Mouse (Mus musculus) hindbrain, embryonic 10.5 days (tissue): ENCODE measurements around the gene Gon7. TPM values are rescaled to one million over a fixed set of nuclear protein-coding genes. Genes with fewer than 3 reads are reported as not detected.

ENCODE experiments used
- DNase-seq: peaks from one replicate; pipeline ENCODE4 v3.0.0-alpha.2; 2017; ENCODE audit warnings: low spot score
- H3K27ac ChIP-seq: fragments of 300-500 bp; sonication (generic); 2 replicates; pipeline ENCODE4 v1.5.1; 2016; ENCODE audit warnings: mild to moderate bottlenecking, moderate library complexity
- H3K27me3 ChIP-seq: fragments of 300-500 bp; sonication (generic); 2 replicates; pipeline ENCODE4 v1.6.1; 2016; ENCODE audit warnings: mild to moderate bottlenecking; ENCODE audit not compliant: poor library complexity, insufficient read depth, severe bottlenecking
- H3K36me3 ChIP-seq: fragments of 300-500 bp; sonication (generic); 2 replicates; pipeline ENCODE4 v1.6.1; 2016; ENCODE audit warnings: mild to moderate bottlenecking, moderate library complexity
- H3K4me1 ChIP-seq: fragments of 300-500 bp; sonication (generic); replicated peaks from 2 replicates; pipeline ENCODE4 v1.6.1; 2016; ENCODE audit warnings: mild to moderate bottlenecking
- H3K4me3 ChIP-seq: fragments of 300-500 bp; sonication (generic); 2 replicates; pipeline ENCODE4 v1.5.1; 2016; ENCODE audit warnings: mild to moderate bottlenecking, moderate library complexity
- H3K9me3 ChIP-seq: fragments of 300-500 bp; sonication (generic); 2 replicates; pipeline ENCODE4 v1.6.1; 2016; ENCODE audit warnings: mild to moderate bottlenecking, moderate library complexity
- WGBS: fragments of 180-500 bp; shearing (Covaris S2); methylation state at CpG from one replicate; pipeline ENCODE4 v1.1.7; 2016; 5-methylcytosine and 5-hydroxymethylcytosine counted together
- polyA plus RNA-seq: library from polyadenylated mRNA; unstranded; fragments of >200 nt; fragmentation: Nextera tagmentation; extraction: Ambion mirVana; gene quantifications from 2 replicates; pipeline ENCODE4 v1.2.1, GENCODE M21; 2016

The Gon7 gene
- polyA plus RNA-seq, 1 experiment from 2014 or later, result 44.7 TPM

GRCm38 (mm10) chr12:102733381-102733780 is 24.2 kb downstream of the Gon7 start:
- peaks cover 27% of the 10 kb centered on the region for H3K4me1 ChIP-seq
- H3K9me3 ChIP-seq, result no peaks in the 10 kb centered on the region
- no peaks in the 10 kb centered on the region for H3K27me3 ChIP-seq
- 13% methylated on average over 5 of the region's 5 CpGs for WGBS
- no peaks in the 10 kb centered on the region for H3K36me3 ChIP-seq
- H3K4me3 ChIP-seq, result no peak overlapping the region
- no peak overlapping the region for H3K27ac ChIP-seq
- DNase-seq, result peak; percentile 75

GRCm38 (mm10) chr12:102730798-102731619 is 26.6 kb downstream of the Gon7 start:
- H3K4me1 ChIP-seq, result peaks cover 27% of the 10 kb centered on the region
- H3K9me3 ChIP-seq, result no peaks in the 10 kb centered on the region
- H3K27ac ChIP-seq, result peak overlapping the region; percentile 92
- peak; percentile 12 for DNase-seq
- H3K27me3 ChIP-seq, result no peaks in the 10 kb centered on the region
- peak overlapping the region; percentile 39 for H3K4me3 ChIP-seq
- WGBS, result 48% methylated on average over 16 of the region's 16 CpGs
- H3K36me3 ChIP-seq, result no peaks in the 10 kb centered on the region

GRCm38 (mm10) chr12:102729855-102730797 is 27.5 kb downstream of the Gon7 start:
- no peaks in the 10 kb centered on the region for H3K36me3 ChIP-seq

GRCm38 (mm10) chr12:102725761-102726175 is 31.8 kb downstream of the Gon7 start:
- no peaks in the 10 kb centered on the region for H3K27me3 ChIP-seq

More at GRCm38 (mm10) chr12:102729855-102730797, 27.5 kb downstream of the Gon7 start:
- peak; percentile 93 for DNase-seq
- Histone ChIP-seq H3K27me3 (no peaks in the 10 kb centered on the region), H3K4me1 (peaks cover 27% of the 10 kb centered on the region), H3K4me3 (peak overlapping the region; percentile 39), H3K9me3 (no peaks in the 10 kb centered on the region), H3K27ac (peak overlapping the region; percentile 92)
- 32% methylated on average over 26 of the region's 26 CpGs for WGBS

GRCm38 (mm10) chr12:102725146-102725545 is 32.5 kb downstream of the Gon7 start:
- H3K9me3 ChIP-seq, result no peaks in the 10 kb centered on the region
- no peak overlapping the region for H3K27ac ChIP-seq
- no peak overlapping the region for H3K4me3 ChIP-seq
- no peak for DNase-seq
- WGBS, result 92% methylated on average over 6 of the region's 6 CpGs
- H3K36me3 ChIP-seq, result no peaks in the 10 kb centered on the region
- H3K27me3 ChIP-seq, result no peaks in the 10 kb centered on the region
- peaks cover 25% of the 10 kb centered on the region for H3K4me1 ChIP-seq

More at GRCm38 (mm10) chr12:102725761-102726175, 31.8 kb downstream of the Gon7 start:
- H3K9me3 ChIP-seq, result no peaks in the 10 kb centered on the region
- H3K4me3 ChIP-seq, result no peak overlapping the region
- DNase-seq, result no peak
- no peaks in the 10 kb centered on the region for H3K36me3 ChIP-seq
- H3K4me1 ChIP-seq, result peaks cover 31% of the 10 kb centered on the region
- WGBS, result 87% methylated on average over 7 of the region's 7 CpGs
- H3K27ac ChIP-seq, result peak overlapping the region; percentile 16; the same call in 1 of the 2 replicates

GRCm38 (mm10) chr12:102723861-102724260 is 33.7 kb downstream of the Gon7 start:
- Histone ChIP-seq H3K36me3 (no peaks in the 10 kb centered on the region), H3K27me3 (no peaks in the 10 kb centered on the region), H3K4me1 (peaks cover 20% of the 10 kb centered on the region), H3K27ac (no peak overlapping the region), H3K9me3 (no peaks in the 10 kb centered on the region), H3K4me3 (no peak overlapping the region)
- no peak for DNase-seq
- WGBS, result 85% methylated on average over 6 of the region's 6 CpGs

GRCm38 (mm10) chr12:102722966-102723365 is 34.6 kb downstream of the Gon7 start:
- Histone ChIP-seq H3K27ac (no peak overlapping the region), H3K4me3 (no peak overlapping the region), H3K4me1 (peaks cover 20% of the 10 kb centered on the region), H3K36me3 (no peaks in the 10 kb centered on the region), H3K9me3 (no peaks in the 10 kb centered on the region), H3K27me3 (no peaks in the 10 kb centered on the region)
- WGBS, result 52% methylated on average over 8 of the region's 8 CpGs
- peak; percentile 35 for DNase-seq

- Histone ChIP-seq H3K36me3 (no peaks in the 10 kb centered on the region), H3K4me1 (peaks cover 20% of the 10 kb centered on the region), H3K27ac (peak overlapping the region; percentile 54), H3K4me3 (no peak overlapping the region), H3K27me3 (no peaks in the 10 kb centered on the region), H3K9me3 (no peaks in the 10 kb centered on the region)
- 48% methylated on average over 11 of the region's 11 CpGs for WGBS
- DNase-seq, result no peak
Observed at GRCm38 (mm10) chr12:102722451-102722850, 35.2 kb downstream of the Gon7 start.

GRCm38 (mm10) chr12:102719552-102720315 is 37.9 kb downstream of the Gon7 start:
- WGBS, result 32% methylated on average over 13 of the region's 13 CpGs
- Histone ChIP-seq H3K9me3 (no peaks in the 10 kb centered on the region), H3K4me1 (peaks cover 20% of the 10 kb centered on the region), H3K27me3 (no peaks in the 10 kb centered on the region), H3K36me3 (no peaks in the 10 kb centered on the region), H3K27ac (no peak overlapping the region), H3K4me3 (no peak overlapping the region)
- DNase-seq, result peak; percentile 64

- Histone ChIP-seq H3K4me1 (peaks cover 15% of the 10 kb centered on the region), H3K27ac (0 out of 2 replicates have a peak overlapping the region, but pooled peaks have one; percentile 50), H3K9me3 (no peaks in the 10 kb centered on the region), H3K27me3 (no peaks in the 10 kb centered on the region), H3K4me3 (no peak overlapping the region), H3K36me3 (no peaks in the 10 kb centered on the region)
- 86% methylated on average over 10 of the region's 10 CpGs for WGBS
- DNase-seq, result no peak
Observed at GRCm38 (mm10) chr12:102714654-102715395, 42.8 kb downstream of the Gon7 start.

GRCm38 (mm10) chr12:102714116-102714515 is 43.5 kb downstream of the Gon7 start:
- H3K36me3 ChIP-seq, result no peaks in the 10 kb centered on the region
- no peak for DNase-seq
- H3K9me3 ChIP-seq, result no peaks in the 10 kb centered on the region
- no peak overlapping the region for H3K4me3 ChIP-seq
- H3K27ac ChIP-seq, result no peak overlapping the region
- no peaks in the 10 kb centered on the region for H3K27me3 ChIP-seq
- WGBS, result 67% methylated on average over 2 of the region's 2 CpGs
- peaks cover 13% of the 10 kb centered on the region for H3K4me1 ChIP-seq
